Mouse (Mus musculus) central nervous system, embryonic 11.5 days (tissue): ENCODE results near the gene Nelfcd. TPM values are rescaled to one million over a fixed set of nuclear protein-coding genes. Genes with fewer than 3 reads are reported as not detected.

Source experiments
- polyA plus RNA-seq: library from polyadenylated mRNA; depleted of rRNA; stranded (reverse); fragments of >200 nt; gene quantifications from 2 replicates; pipeline ENCODE4 v1.2.3, GENCODE M21; 2012; rRNA removed

Nelfcd gene
- 124 and 128 TPM in 2 replicates for polyA plus RNA-seq

GRCm38 (mm10) chr2:174415731-174416310 lies at the start of gene Nelfcd:
Gene Nelfcd, plus strand, starts transcription at chr2:174415804.

DNA sequence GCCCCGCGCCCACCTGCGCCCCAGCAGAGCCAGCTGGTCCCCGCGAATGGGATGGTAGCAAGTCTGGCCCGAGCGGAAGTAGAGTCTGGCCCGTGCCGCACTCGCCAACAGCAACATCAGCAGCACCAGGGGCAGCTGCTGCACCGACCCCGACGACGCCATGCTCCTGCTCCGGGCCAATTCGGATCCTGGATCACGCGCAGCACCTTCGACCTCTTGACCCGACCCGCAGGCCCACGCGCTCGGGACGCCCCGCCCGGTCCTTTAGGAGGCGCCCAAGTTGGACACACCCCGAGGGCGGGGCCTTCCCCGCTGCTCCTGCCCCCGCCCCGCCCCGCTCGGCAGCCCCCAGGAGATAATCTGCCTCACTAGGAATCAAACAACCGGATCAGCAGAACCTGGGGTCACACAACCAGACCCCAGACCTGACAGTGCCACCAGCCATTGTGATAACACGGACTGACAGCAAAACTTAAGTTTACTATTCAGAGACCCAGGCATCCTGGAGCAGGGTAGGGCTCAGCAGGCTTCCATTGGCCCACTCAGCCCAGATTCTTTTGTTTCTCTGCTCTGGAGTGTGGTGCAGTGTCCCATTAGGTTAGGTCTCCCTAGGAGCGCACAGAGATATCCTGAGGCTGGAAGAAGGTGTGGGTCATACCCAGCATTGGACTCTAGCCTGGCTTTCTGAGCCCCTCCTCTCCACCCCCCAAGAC lies 23.3 kb downstream of the Nelfcd start, which contains the start of gene Ctsz:
Gene Ctsz, minus strand, starts transcription at position 303 of the 713 bp plus-strand sequence.

DNA sequence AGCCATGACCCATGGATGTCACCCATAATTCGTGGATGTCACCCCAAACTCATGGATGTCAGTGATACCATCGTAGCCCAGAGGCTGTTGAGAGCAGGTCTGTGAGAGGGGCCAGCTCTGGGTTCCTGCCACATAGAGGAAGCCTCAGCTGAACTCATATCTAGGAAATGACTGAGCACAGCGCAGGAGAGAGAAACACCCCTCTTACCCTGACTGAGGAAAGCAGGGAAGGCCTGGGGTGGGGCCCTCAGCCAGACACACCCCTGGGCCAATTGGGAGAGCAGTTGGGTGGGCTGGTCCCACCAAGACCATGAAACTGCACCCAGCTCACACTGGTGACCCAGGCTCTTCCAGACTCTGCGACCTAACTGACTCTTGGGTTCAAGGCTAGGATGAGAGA lies 34.7 kb downstream of the Nelfcd start, which contains the start of gene Tubb1:
Gene Tubb1, plus strand, starts transcription at position 343 of the 400 bp plus-strand sequence.

DNA sequence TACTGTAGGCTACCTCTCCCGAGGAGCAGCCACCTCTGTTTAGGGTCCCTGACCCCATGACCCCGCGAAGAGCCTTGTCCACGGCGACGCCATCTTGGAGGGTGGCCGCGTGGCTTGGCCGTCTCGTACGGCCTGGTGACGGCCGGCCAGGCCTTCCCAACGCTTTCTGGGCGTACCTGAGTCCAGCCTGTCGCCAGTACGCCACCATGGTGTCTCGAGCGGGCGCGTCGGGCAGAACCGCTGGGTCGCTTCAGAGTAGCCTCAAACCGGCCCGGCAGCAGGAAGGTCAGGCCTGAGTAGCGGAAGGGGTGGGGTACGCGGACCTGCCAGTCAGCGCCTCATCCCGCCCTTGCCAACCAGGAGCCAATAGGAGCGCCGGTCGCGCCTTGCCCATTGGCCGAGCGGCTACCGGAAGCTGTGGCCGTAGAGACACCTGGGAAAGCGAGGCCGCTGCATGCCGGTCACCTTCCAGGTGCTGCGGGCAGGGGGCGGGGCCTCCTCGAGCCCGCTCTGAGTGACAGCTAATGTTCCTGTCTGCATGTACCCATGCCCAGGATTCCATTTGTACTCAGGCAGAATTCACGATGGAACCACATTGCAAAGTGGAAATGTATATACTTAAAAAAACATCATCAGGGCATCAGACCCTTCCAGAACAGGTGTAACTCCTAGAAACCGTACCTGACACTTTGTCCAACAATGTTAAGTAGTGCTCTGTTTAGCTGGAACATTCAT lies 48.4 kb downstream of the Nelfcd start, which contains the start of gene Atp5e:
Gene Atp5e, minus strand, starts transcription at position 317 of the 735 bp plus-strand sequence.

GRCm38 (mm10) chr2:174472818-174473549 lies 57.4 kb downstream of the Nelfcd start, which contains the start of gene Prelid3b:
Gene Prelid3b, minus strand, starts transcription at chr2:174473081.

Other genes with a start within 250 kb of the Nelfcd start
- gene Gnas, start 131.5 kb upstream of the Nelfcd start, polyA plus RNA-seq, result 1,363 and 1,786 TPM in 2 replicates
- 0.23 and 4.1 TPM in 2 replicates for gene Gm20721, start 69.1 kb upstream of the Nelfcd start, polyA plus RNA-seq
- gene Ctsz, start 23.2 kb downstream of the Nelfcd start, polyA plus RNA-seq, result 59.5 and 77.9 TPM in 2 replicates
- gene Tubb1, start 34.9 kb downstream of the Nelfcd start, polyA plus RNA-seq, result 5.1 and 6.3 TPM in 2 replicates
- 466 and 961 TPM in 2 replicates for gene Atp5e, start 48.3 kb downstream of the Nelfcd start, polyA plus RNA-seq
- gene Prelid3b, start 57.3 kb downstream of the Nelfcd start, polyA plus RNA-seq, result 77.7 and 96.2 TPM in 2 replicates
- under 0.01 and 0.01 TPM in 2 replicates for gene Zfp831, start 227.7 kb downstream of the Nelfcd start, polyA plus RNA-seq